Mouse (Mus musculus) adrenal gland, postnatal 14 days (tissue): ENCODE measurements at regions not wholly inside any gene's neighbourhood (a gene's known extent, or its start where the extent isn't known, plus 50 kb on each side); places are given as distances from the start of the nearest gene placed in this dataset.

Experiments used
- DNase-seq: peaks from one replicate; pipeline ENCODE4 v3.0.0; 2021; ENCODE audit warnings: mixed read lengths

GRCm38 (mm10) chr14:86443921-86444835 lies 696.9 kb downstream of the Diaph3 start:
- no peak for DNase-seq

- DNase-seq: no peak
Measured at GRCm38 (mm10) chr14:86441895-86442679, 698.9 kb downstream of the Diaph3 start.

- DNase-seq: no peak
Measured at GRCm38 (mm10) chr14:86437383-86437782, 703.7 kb downstream of the Diaph3 start.

GRCm38 (mm10) chr14:86435345-86435744 lies 705.7 kb downstream of the Diaph3 start:
- no peak for DNase-seq

DNA sequence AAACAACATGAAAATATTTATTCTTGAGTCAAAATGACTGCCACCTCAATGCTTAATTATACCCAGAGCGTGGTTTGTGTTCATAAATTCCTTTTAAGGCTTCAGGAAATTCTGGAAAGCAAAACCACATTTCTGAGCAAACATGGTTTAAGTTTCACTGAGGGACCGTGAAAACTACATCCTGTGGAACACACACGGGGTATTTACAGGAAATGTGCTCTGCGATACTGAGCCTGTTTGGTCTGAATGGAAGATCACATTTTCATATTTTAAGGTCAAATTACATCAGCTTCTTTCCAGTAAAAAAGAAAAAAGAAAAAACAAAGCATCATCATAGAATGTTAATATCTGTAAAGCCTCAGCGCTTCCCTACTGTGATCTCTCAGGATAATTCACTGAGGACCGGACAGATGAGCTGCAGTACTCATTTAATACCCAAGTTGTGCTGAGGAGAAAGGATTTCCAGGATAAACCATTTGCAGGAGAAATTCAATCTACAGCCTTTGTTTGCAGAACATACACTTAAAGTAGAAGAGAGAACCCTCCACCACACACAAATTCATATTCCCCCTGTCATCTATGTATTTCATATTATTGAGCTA lies 709.7 kb downstream of the Diaph3 start:
- DNase-seq: no peak

DNA sequence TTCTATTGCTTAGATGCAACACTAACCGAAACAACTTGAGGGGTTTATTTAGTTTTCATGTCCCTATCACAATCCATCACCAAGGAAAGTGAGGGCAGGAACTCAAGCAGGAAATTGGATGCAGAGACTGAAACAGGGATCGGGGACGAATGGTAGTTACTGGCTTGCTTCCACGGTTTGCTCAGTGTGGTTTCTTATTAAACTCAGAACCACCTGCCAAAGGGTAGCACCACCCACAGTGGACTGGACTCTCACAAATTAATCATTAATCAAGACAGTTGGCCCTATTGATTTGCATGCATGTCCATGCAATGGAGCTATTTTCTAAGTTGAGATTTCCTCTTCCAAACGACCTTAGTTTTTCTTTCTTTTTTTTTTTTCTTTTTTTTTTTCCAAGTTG lies 719.2 kb downstream of the Diaph3 start:
- no peak for DNase-seq

- DNase-seq: no peak
Measured at GRCm38 (mm10) chr14:86419959-86420598, 721.0 kb downstream of the Diaph3 start.

GRCm38 (mm10) chr14:86396876-86397275 lies 744.2 kb downstream of the Diaph3 start:
- no peak for DNase-seq

GRCm38 (mm10) chr14:86395951-86396361 lies 745.1 kb downstream of the Diaph3 start:
- no peak for DNase-seq

DNA sequence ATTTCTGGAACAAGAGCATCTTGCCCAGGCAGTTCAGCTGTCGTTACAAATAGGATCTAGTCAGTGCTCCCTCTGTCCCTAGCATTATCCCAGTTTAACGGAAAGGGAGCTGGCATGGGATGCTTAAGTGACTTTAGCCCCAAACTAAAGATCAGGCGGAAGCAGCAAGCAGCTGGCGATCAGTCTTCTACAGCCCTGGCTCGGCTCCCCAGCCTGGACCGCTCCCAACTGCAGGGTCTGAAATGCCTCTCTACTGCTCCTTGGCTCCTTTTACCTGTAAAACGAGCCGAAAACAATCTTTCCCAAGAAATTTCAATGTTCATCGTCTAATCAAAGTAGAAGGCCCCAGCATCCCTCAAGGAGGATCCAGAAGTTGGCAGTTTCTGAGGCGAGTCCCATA lies 745.5 kb downstream of the Diaph3 start:
- DNase-seq: no peak

DNA sequence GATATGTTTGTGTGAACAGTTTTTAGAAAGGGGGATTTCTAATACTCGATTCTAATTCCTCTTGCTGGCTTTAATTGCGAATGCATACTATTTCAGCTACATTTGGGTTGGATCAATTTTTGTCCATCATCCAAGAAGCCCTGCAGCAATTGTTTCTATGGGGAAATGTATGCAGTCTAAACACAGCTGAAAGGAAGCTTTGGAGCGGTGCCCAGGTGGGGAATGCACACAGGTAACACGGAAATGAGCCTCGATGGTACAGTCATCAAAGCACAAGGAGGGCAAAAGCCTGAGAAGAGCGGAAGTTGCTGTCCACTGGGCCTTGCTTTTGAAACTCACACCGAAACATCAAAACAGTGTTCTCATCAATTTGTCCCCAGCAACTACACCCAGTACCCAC lies 746.0 kb downstream of the Diaph3 start:
- no peak for DNase-seq

- DNase-seq: peak; percentile 40
Measured at GRCm38 (mm10) chr14:86385136-86385535, 755.9 kb downstream of the Diaph3 start.

GRCm38 (mm10) chr14:86365032-86365431 lies 776.0 kb downstream of the Diaph3 start:
- DNase-seq: no peak

DNA sequence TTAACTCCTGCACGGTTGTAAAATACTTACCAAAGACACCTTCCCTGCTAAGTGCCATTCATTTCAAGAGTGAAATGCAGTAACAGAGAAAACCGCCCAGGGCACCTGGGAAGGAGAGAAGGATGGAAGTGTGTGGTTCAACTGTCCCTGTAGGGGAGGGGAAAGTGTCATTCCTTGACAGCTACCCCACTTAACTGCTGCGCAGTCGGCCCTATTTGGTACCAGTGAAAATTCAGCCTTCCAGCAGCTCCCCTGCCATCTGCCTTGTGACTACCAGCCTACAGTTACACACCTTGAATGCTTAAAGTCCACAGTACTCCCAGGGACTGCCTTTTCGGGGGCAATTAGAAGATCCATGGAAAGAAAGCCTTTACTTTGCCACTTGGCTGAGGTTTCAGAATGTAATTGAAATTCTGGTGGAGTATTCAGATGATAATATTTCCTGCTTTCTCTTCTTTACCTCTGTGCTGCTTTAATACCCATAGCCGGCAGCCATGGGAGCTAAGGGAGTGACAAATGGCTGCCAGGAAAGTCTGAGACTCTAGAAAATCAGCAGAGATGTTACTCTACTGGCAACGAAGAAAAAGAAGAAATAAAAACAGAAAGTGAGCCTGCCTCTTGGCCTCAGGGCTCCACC lies 780.5 kb downstream of the Diaph3 start:
- DNase-seq: no peak

DNA sequence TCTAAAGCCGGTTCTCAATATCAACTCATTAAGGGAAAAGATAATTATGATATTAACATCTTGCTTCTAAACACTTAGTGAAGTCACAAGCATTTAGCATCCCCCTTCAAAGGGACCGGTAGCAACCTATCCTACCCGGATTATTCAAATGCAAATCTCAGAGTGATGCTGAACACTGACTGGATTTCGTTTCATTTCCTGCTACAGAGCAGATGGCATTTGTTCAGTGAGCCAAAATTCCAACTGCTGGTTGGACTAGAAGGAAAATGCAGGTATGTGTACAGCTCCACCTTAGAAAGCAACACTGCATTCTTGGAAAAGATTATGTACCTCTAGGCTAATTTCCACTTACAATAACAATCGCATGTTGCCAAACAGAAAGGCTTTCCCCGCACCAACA lies 782.5 kb downstream of the Diaph3 start:
- no peak for DNase-seq

GRCm38 (mm10) chr14:86350526-86350925 lies 790.5 kb downstream of the Diaph3 start:
- DNase-seq: no peak

GRCm38 (mm10) chr14:86339007-86339406 lies 802.0 kb downstream of the Diaph3 start:
- DNase-seq: peak; percentile 12

DNA sequence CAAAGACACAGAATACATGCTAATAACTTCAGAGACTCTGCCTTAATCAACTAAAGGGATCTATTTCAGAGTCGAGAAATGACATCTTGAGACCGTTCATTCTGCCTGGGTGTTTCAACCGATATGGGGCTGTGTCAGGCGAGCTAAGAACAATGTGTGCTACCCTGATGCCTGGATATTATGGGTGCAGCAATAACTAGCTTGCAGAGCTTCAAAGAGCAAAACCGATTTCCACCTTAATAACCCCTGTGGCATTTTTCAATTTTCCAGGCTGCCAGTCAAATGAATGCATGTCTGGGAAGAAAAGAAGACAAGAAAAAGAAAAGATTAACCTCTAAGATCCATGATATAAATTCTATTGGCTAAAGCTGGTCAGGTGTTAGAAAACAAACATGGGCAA lies 804.0 kb downstream of the Diaph3 start:
- no peak for DNase-seq

DNA sequence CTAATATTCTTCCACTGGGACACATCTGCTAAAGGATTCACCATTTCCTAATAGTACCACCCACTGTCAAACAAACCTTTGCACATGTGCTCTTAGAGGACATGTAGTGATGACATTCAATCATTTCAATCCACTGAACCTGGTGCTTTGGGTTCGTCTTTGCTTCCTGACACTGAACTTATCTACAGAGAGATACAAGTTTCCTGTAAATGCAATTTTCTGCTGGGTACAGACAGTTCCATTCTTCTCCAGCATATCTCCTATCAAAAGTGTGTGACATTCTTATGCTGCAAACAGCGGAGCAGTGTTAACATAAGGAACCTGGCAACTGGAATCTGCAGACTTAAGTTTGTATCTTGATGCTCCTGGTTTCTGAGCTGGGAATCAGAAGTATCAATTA lies 805.8 kb downstream of the Diaph3 start:
- no peak for DNase-seq

DNA sequence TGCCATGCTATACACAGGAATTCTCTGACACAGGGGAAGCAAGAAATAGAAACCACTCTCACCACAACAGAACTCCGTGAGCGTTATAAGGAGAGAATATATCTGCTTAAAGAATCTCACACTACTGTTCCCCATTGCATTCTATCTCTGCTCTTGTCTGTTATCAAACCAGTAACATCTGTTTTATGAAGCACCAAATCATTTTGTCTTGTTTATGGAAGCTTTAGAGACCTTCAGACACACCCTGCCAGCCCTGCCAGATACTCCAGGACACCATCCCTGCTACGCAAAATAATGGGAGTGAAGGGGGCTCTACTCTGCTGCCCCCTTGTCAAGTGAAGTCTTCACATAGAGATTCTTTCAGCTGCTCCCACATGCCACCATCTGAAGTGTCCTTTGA lies 811.9 kb downstream of the Diaph3 start:
- no peak for DNase-seq

- peak; percentile 5 for DNase-seq
Measured at GRCm38 (mm10) chr14:86327646-86328045, 813.4 kb downstream of the Diaph3 start.

DNA sequence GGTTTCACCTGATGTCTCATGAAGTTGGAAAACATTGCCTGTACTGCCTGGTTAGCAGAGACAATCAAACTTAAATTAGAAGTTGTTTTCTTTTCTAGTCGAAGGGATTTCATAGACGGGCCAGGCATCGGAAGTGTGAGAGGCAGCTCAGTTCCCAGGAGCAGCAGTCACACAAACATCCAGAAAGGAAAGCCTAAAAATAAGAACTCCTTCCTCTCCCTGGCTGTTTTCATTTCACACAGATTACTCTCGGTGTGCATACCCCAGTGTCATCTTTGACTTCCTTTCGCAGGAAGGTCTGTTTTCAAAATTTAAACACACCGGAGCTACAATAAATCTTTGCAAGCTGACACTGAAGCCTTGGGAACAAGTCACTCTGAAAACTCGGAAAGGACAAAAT lies 818.7 kb downstream of the Diaph3 start:
- DNase-seq: peak; percentile 17
